Mouse (Mus musculus): ENCODE results near the gene Dbndd1. TPM values are rescaled to one million over a fixed set of nuclear protein-coding genes. Genes with fewer than 3 reads are reported as not detected.
"Not testable (repeated sequence)": the region's sequence is repeated elsewhere in the genome, so short reads cannot be mapped to it uniquely, and the experiment has no call there.

Dbndd1 gene
- total RNA-seq, 2 experiments from 2014 or later: 9.7 to 9.8 TPM

GRCm38 (mm10) chr8:123478456-123479218 is 36.6 kb downstream of the Dbndd1 start:
- Histone ChIP-seq H3K27ac (peak overlapping the region; percentile 99), H3K4me3 (peak overlapping the region; percentile 97)
- TF ChIP-seq CTCF (conservative IDR thresholded peaks at IDR 0.05): no peak
- no peak for DNase-seq (ENCODE audit: low spot score in 2 of 2)

GRCm38 (mm10) chr8:123477737-123478258 is 37.5 kb downstream of the Dbndd1 start, which contains the start of gene Afg3l1:
TSS of gene Afg3l1 (plus strand) at chr8:123477903.
- TF ChIP-seq CTCF (conservative IDR thresholded peaks at IDR 0.05): 0 out of 2 replicates have a peak, but pooled peaks have one; percentile 2
- Histone ChIP-seq H3K4me3 (peak within 1 kb of the TSS; percentile 97), H3K27ac (peak within 1 kb of the TSS; percentile 99)
- DNase-seq (ENCODE audit: low spot score in 2 of 2): peak; percentile 86 to 89

GRCm38 (mm10) chr8:123476911-123477736 is 38.1 kb downstream of the Dbndd1 start:
- TF ChIP-seq CTCF (conservative IDR thresholded peaks at IDR 0.05): no peak
- no peak for DNase-seq (ENCODE audit: low spot score in 2 of 2)
- peak overlapping the region; percentile 99 for H3K27ac ChIP-seq
- H3K4me3 ChIP-seq: peak overlapping the region; percentile 97

GRCm38 (mm10) chr8:123474549-123474948 is 40.7 kb downstream of the Dbndd1 start:
- not testable (repeated sequence) for H3K4me3 ChIP-seq; H3K27ac ChIP-seq; DNase-seq (ENCODE audit: low spot score in 2 of 2)

- H3K27ac ChIP-seq; H3K4me3 ChIP-seq; DNase-seq (ENCODE audit: low spot score in 2 of 2): not testable (repeated sequence)
Measured at GRCm38 (mm10) chr8:123472991-123473390, 42.3 kb downstream of the Dbndd1 start.

- no peak overlapping the region for H3K27ac ChIP-seq
- no peak for TF ChIP-seq CTCF (conservative IDR thresholded peaks at IDR 0.05)
- H3K4me3 ChIP-seq: no peak overlapping the region
- no peak for DNase-seq (ENCODE audit: low spot score in 2 of 2)
Measured at GRCm38 (mm10) chr8:123467476-123467875, 47.8 kb downstream of the Dbndd1 start.

GRCm38 (mm10) chr8:123463651-123464050 is 51.6 kb downstream of the Dbndd1 start:
- no peak overlapping the region for H3K4me3 ChIP-seq
- no peak for DNase-seq (ENCODE audit: low spot score in 2 of 2)
- TF ChIP-seq CTCF (conservative IDR thresholded peaks at IDR 0.05): no peak
- no peak overlapping the region for H3K27ac ChIP-seq

Other genes with a start within 250 kb of the Dbndd1 start
- 1 to 10 TPM; 1.7 to 2.8 TPM for gene Fanca, start 196.9 kb downstream of the Dbndd1 start, total RNA-seq (2021)
- 10 to 100 TPM; 15.8 to 17.4 TPM for gene Spire2, start 182.8 kb downstream of the Dbndd1 start, total RNA-seq (2021)
- gene Tcf25, start 141.7 kb downstream of the Dbndd1 start, total RNA-seq (2021): 100 to 1,000 TPM; 459 to 497 TPM
- gene Mc1r, start 108.4 kb downstream of the Dbndd1 start, total RNA-seq (2021): not detected
- gene Tubb3, start 104.0 kb downstream of the Dbndd1 start, total RNA-seq (2021): 100 to 1,000 TPM; 249 to 277 TPM
- 10 to 100 TPM; 56.7 to 62.1 TPM for gene Def8, start 91.9 kb downstream of the Dbndd1 start, total RNA-seq (2021)
- gene Afg3l1, start 37.6 kb downstream of the Dbndd1 start, total RNA-seq (2021): 10 to 100 TPM; 23.6 to 37.6 TPM
- gene Gas8, start 3.4 kb upstream of the Dbndd1 start, total RNA-seq (2021): 10 to 100 TPM; 30.3 to 30.6 TPM
- 10 to 100 TPM; 43.9 to 44.7 TPM for gene Rhou, start 138.5 kb upstream of the Dbndd1 start, total RNA-seq (2021)